Mouse (Mus musculus) liver, adult (tissue): ENCODE measurements around the gene 6030408B16Rik.

Experiments used
- GATA4 ChIP-seq: IDR thresholded peaks from 2 replicates; pipeline ENCODE4 v1.6.1; 2014; ENCODE audit warnings: mild to moderate bottlenecking, low read length; ENCODE audit not compliant: insufficient replicate concordance

Gene 6030408B16Rik

DNA sequence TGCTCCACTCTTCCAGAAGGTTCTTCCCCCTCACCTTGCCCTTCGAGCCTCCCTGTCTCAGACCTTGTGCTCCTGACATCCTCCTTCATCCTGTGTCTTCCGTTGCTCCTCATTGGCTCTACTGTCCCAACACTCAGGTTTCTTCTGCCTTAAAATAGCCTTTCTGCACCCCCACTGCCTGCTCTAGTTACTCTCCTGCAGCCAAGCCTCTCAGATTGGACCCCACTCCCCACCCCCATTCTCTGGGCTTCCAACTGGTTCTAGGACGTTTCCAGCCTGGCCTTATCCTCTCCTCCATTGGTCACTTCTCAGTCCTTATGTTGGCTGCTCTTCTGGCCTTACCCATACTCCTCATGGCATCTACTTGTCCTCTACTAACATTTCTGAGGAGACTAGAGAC lies 9.2 kb downstream of the 6030408B16Rik start:
- no peak for TF ChIP-seq GATA4

DNA sequence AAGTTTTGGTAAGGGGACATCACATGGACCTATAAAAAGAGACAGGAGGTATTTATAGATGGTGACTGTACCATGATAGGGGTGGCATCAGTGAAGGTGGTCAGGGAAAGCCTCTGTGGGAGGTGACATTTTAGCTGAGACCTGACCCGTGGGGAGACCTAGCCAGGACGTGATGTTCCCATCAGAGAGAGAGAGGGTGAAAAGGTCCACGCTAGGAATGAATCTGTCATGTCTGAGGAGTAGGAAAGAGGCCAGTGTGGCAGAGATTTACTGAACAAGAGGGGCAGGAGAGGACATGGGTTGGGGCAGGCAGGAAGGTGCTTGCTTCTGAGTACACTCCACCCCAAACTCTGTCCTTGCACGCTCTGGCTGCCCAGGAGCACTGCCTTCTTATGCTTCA lies 10.8 kb downstream of the 6030408B16Rik start:
- no peak for TF ChIP-seq GATA4

DNA sequence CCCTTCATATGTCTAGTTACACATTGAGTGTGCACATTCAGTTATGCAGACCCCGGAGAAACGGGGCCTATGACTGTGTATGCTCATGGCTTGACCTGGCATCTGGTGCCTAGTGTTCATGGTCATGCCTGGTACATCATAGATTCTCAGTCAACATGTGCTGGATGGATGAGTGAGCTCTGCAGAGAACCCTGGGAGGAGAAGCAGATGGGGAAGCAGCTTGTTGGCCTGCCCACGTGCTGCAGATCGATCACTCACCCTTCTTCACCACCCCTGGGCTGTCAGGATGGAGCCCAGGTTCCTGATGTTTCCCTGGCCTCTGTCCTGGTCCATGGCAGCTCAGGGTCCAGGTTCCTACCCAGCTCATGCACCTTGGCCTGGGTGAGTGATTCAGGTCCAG lies 13.4 kb downstream of the 6030408B16Rik start:
- TF ChIP-seq GATA4 = no peak

DNA sequence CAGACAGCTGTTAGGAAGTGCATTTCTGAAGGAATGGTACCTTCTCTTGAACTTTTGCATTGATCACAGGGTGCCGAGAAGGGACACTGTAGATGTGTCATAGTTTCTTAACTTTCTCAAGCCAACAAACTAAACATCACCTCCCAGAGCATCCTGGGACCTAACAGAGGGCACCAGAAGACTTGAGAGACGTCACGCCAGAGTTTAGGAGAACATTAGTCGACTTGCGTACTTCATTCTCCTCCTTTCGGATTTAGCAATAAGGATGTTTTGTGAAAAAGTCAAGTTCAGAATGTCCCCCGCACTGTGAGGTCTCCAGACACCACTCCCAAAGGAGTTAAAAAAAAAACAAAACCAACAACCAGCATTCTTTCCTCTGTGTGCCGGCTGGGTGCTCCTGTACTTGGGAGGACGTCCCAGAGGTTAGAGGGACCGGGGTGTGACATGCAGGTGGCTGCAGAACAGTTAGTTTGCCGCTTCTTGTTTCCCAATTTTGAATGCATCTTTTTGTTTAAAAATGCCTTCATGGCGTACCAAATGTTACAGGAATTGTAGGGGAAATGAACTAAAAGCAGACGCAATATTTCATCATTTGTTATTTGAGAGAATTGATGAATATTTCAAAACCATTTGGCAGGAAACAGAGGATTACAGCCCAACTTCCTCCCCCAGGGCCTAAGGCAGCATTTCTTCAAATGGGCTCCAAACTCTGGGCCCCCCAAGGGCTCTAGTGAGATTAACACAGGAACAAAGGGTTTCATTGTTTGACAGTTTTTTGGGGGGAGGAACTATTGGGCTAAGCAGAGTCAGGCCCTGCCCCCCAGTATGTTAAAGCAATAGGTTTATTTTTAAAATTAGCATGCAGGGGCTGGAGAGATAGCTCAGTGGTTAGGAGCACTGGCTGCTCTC lies 15.7 kb downstream of the 6030408B16Rik start:
- TF ChIP-seq GATA4 = no peak

DNA sequence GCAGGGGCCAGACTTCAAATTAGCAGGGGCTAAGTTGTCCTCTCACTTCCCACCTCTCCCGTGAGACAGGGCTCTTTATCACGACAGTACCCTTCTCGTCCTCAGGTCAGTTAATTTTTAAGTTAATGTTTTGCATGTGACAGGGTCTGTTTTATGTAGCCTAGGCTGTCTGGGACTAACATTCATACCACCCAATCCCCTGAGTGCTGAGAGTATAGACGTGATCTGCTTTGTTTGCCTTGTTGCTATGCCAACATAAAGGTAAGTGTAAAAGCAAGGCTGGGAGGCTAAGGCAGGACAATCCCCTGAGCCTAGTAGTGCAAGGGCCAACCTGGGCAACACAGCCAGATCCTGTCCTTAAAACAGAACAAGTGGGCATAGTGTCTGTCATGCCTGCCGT lies 16.5 kb downstream of the 6030408B16Rik start:
- no peak for TF ChIP-seq GATA4

DNA sequence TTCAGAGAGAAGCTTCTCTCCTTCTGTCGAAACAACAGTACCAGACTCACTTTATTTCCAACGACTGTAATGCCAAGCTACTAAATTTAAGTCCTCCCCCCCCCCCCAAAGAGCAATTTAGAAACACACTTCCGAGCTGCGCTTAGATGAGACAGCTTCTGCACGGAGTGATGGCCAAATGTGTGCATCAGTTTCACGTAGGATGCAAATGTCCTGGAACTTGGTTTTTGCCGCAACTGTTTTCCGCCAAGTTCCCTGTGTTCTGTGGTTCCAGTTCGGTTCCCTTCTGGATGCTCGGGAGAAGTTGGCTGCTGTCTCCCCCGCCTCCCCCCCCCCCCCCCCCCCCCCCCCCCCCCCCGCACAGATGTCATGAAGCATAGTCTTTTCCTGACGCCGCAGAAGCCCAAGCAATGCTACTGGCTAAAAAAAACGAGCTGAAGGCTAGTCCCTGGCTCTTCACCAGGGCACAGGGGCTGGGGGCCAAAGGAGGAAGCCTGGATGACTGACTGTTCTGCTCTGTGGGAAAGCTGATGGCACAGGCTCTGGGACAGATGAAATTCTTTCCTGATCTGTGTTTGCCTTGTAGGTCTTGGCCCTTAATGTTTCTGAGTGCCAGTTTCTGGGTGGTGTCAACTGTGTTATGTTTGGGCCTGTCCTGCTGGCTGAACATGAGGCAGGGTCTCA lies 18.2 kb downstream of the 6030408B16Rik start:
- TF ChIP-seq GATA4 = no peak

DNA sequence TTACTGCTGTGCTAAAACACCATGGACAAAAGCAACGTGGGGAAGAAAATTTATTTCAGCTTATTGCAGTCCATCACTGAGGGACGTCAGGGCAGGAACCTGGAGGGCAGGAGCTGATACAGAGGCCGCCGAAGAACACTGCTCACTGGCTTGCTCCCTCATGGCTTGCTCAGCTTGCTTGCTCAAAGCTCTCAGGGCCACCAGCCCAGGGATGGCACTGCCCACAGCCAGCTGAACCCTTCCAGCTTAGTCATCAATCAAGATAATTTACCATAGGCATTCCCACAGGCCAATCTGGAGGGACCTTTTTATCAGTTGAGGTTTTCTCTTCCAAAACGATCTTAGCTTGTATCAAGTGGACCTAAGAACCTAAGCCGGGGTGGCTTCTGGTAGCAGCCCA lies 19.0 kb downstream of the 6030408B16Rik start:
- TF ChIP-seq GATA4 = no peak

DNA sequence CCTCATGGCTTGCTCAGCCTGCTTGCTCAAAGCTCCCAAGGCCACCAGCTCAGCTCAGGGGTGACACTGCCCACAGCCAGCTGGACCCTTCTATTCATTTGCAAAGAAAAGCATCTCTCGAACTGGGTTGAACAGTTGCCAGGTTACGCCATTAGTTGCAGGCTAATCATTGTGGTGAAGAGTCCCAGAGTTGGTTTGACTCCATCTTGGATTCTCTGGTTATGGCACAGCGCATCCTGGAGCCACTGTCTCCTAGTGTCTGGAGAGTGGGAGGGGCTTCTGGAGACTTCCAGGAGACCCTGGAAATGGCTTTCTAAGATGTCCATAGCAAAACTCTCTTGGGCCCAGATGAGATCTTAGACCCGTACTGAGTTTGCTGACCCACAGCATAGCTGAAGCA lies 22.4 kb downstream of the 6030408B16Rik start:
- TF ChIP-seq GATA4 = no peak

DNA sequence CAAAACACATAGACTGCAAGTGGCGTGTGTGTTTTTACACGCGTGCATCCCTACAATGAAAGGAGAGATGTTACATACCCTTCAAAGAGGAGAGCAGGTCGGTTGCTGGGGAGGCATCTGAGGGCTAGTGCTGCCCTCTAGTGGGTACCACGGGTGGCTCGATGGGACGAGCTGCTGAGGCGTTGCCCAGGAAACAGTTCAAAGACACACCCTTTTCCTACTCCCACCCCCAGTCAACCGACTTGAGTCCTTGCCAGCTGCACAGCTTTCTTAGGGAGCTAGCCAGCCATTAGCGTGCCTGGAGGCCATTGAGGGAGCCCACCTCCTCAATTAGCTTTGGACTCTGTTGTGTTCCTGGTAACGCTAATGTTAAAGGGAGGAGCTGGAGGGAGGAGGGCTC lies 22.8 kb downstream of the 6030408B16Rik start:
- TF ChIP-seq GATA4 = no peak

DNA sequence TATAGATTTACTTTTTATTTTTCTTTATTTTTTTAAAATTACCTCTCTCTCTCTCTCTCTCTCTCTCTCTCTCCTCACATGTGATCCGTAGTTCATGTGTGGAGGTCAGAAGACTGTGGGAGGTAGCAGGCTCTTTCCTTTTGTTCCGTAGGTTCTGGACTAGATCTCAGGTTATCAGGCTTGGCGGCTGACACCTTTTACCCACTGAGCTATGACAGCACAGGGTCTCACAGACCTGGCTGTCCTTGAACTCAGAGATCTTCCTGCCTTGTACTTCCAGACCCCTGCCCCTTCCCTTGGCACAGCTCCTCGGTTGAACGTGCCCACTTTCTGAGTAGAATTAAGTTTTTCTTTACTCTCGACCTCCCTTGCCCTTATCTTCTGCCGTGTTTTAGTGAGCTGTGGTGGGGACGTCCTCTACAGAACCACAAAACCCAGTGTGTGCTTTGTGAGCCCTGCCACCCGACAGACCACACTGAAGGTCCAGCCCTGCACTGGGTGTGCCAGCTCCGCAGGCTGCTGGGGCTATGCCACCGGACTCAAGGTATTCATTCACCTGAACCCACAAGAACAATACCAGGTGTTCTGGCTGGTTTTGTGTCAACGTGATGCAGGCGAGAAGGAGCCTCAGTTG lies 23.4 kb downstream of the 6030408B16Rik start:
- TF ChIP-seq GATA4 = no peak

DNA sequence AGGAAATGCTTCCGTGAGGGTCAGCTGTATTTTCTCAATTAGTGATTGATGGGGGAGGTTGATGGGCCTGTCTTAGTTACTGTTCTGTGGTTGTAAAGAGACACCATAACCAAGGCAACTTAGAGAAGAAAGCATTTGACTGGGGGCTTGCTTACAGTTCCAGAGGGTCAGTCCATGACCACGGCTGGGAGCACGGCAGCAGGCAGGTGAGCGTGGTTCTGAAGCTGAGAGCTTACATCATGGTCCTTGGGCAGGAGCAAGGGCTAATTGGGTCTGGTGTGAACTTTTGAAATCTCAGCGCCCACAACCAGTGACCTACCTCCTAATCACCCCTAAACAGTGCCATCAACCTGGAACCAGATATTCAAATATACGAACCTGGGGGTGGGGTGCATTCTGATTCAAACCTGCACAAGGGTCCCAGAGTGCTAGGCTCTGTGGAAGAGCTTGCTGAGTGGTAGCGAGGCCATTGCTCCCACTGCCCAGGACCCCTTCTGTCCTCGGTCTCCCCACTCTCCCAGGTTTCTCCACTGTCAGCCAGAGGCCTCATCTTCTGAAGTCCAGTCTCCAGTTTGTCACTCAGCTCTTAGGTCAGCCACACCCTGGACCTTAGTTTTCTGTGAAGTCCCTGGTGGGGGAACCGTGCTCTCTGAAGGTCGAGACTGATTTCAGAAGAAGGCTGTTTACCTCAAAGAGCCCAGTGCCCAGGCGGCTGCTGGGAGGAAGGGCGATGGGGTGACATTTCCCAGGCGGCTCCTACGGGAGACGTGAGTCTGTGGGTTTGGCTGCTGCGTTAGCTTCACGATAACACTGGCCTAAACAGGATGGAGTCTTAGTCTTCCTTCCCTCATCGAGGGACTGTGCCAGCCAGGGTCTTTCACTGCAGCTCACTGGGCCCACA lies 24.2 kb downstream of the 6030408B16Rik start:
- peak; percentile 71; the same call in 1 of the 2 replicates for TF ChIP-seq GATA4

DNA sequence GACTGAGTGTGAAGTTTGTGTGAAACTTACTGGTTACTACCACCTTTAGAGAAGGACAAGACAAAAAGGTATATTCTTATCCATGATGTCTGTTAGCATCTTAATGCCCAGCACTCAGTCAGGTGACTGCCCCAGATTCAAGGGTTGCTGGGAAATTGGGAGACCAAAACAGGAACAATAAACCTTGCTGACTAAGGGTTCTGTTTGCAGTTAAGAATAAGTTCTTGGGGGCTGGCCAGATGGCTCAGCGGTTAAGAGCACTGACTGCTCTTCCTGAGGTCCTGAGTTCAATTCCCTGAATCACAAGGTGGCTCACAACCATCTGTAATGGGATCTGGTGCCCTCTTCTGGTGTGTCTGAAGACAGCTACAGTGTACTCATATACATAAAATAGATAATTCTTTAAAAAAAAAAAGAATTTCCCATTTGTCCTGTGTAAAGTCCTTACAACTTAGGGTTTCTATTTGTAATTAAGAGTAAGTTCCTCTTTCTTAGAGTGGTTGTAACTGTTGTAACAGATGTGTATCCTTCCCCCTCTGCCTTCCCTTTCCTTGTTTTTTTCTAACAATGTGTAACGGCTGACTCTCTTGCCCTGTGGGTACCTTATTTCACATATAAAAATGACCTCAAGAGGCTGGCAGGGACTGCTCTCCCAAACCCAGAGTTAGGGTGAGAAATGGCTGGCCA lies 24.9 kb downstream of the 6030408B16Rik start:
- 0 out of 2 replicates have a peak, but pooled peaks have one; percentile 1 for TF ChIP-seq GATA4

DNA sequence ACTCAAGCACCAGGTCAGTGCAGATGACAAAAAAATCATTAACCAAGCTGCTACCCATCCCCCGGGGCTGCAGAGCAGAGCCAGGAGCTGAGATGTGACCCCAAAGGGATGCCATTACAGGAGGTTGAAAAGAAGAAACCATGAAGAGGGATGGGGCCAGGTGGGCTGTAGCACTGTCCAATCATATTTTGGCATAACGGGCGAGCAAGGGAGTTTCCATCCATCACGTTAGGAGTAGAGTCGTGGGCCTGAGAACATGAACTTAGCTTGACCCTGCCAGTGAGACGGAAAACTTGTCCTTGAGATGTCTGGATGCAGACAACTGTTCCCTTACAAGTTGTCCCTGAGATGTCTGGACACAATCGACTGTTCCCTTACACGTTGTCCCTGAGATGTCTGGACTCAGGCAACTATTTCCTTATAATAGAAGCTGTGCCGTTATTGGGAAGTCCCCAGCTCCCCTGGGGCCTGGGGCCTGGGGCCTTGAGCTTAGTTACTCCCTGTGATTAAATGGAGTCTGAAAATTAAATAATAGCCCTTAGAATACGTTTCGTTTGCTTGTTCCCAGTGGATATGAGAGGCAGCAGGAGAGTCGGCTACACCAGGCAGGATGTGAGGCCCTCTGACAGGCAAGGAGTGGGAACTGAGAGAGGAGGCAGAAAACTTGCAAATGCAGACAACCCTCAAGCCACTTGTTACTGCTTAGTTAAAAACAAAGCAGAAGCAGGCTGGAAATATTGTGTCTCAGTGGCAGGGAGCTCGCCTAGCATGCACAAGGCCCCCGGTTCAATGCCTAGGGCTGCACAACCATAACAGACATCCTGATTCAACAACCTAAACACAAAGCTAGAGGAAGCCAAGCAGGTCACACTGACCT lies 26.1 kb downstream of the 6030408B16Rik start:
- TF ChIP-seq GATA4 = no peak
